Mouse (Mus musculus): ENCODE results near the gene D230025D16Rik.
"Not testable (repeated sequence)": the region's sequence is repeated elsewhere in the genome, so short reads cannot be mapped to it uniquely, and the experiment has no call there.

The D230025D16Rik gene

GRCm38 (mm10) chr8:105224413-105225271 lies at the start of gene D230025D16Rik:
Gene D230025D16Rik, plus strand, starts transcription at chr8:105225145.
- peak; percentile 96 for DNase-seq

- not testable (repeated sequence) for DNase-seq
Measured at GRCm38 (mm10) chr8:105175287-105175686, 49.7 kb upstream of the D230025D16Rik start.

- DNase-seq = no peak
Measured at GRCm38 (mm10) chr8:105178211-105178800, 46.6 kb upstream of the D230025D16Rik start.

GRCm38 (mm10) chr8:105182201-105182600 lies 42.7 kb upstream of the D230025D16Rik start:
- no peak for DNase-seq

- no peak for DNase-seq
Measured at GRCm38 (mm10) chr8:105186467-105187005, 38.4 kb upstream of the D230025D16Rik start.

- DNase-seq = no peak
Measured at GRCm38 (mm10) chr8:105192182-105192581, 32.8 kb upstream of the D230025D16Rik start.

GRCm38 (mm10) chr8:105205748-105206147 lies 19.2 kb upstream of the D230025D16Rik start:
- no peak for DNase-seq

- no peak for DNase-seq
Measured at GRCm38 (mm10) chr8:105206766-105207275, 18.1 kb upstream of the D230025D16Rik start.

- DNase-seq = no peak
Measured at GRCm38 (mm10) chr8:105207675-105208273, 17.2 kb upstream of the D230025D16Rik start.

- no peak for DNase-seq
Measured at GRCm38 (mm10) chr8:105209153-105210110, 15.5 kb upstream of the D230025D16Rik start.

GRCm38 (mm10) chr8:105214104-105214503 lies 10.8 kb upstream of the D230025D16Rik start:
- no peak for DNase-seq

GRCm38 (mm10) chr8:105217926-105218522 lies 6.9 kb upstream of the D230025D16Rik start:
- DNase-seq = peak; percentile 16

- DNase-seq = no peak
Measured at GRCm38 (mm10) chr8:105223850-105224249, 1.1 kb upstream of the D230025D16Rik start.

- no peak for DNase-seq
Measured at GRCm38 (mm10) chr8:105225272-105225593, 288 bp downstream of the D230025D16Rik start.

- no peak for DNase-seq
Measured at GRCm38 (mm10) chr8:105225917-105226316, 972 bp downstream of the D230025D16Rik start.

GRCm38 (mm10) chr8:105231503-105232320 lies 6.8 kb downstream of the D230025D16Rik start:
- no peak for DNase-seq

- not testable (repeated sequence) for DNase-seq
Measured at GRCm38 (mm10) chr8:105232321-105232693, 7.4 kb downstream of the D230025D16Rik start.

GRCm38 (mm10) chr8:105233126-105233935 lies 8.4 kb downstream of the D230025D16Rik start:
- no peak for DNase-seq

- DNase-seq = no peak
Measured at GRCm38 (mm10) chr8:105235206-105235605, 10.3 kb downstream of the D230025D16Rik start.
